Mouse (Mus musculus): ENCODE results near the gene Kdf1.

- no peak for TF ChIP-seq CTCF (IDR thresholded peaks at IDR 0.05; ENCODE audit: insufficient read depth, low read length)
- TF ChIP-seq POLR2A (IDR thresholded peaks at IDR 0.05; ENCODE audit: borderline replicate concordance, extremely low read depth, low read depth, low read length), result no peak
Observed at GRCm38 (mm10) chr4:133532777-133533176, 14.0 kb downstream of the Kdf1 start.

Data from lung, adult 2 months (tissue).